Mouse (Mus musculus) ES-E14 (cell line): ENCODE results near the gene Scn2b. TPM values are rescaled to one million over a fixed set of nuclear protein-coding genes. Genes with fewer than 3 reads are reported as not detected.

ENCODE experiments used
- DNase-seq: peaks from one replicate; pipeline ENCODE4 v3.0.0-alpha.2; 2013; ENCODE audit warnings: low read depth, low spot score
- H3K27ac ChIP-seq: 2 replicates; pipeline ENCODE4 v1.5.1; 2012; ENCODE audit warnings: low read depth, mild to moderate bottlenecking, low read length, moderate library complexity, mixed read lengths; ENCODE audit not compliant: poor library complexity, insufficient read depth, severe bottlenecking
- H3K36me3 ChIP-seq: 2 replicates; pipeline ENCODE4 v1.6.1; 2012; ENCODE audit warnings: mild to moderate bottlenecking, low read length, moderate library complexity, mixed read lengths; ENCODE audit not compliant: control insufficient read depth, poor library complexity, insufficient read depth, severe bottlenecking
- H3K4me1 ChIP-seq, 2 experiments: fragments of 150-350 bp in 1 of 2; sonication (generic) in 1 of 2; 2 replicates each; pipeline ENCODE4 v1.6.1; 2012; ENCODE audit warnings: low read length in 2 of 2, mild to moderate bottlenecking in 1 of 2, mixed read lengths in 1 of 2; ENCODE audit not compliant: control insufficient read depth in 2 of 2, insufficient read depth in 2 of 2, poor library complexity in 1 of 2
- H3K4me3 ChIP-seq, 2 experiments: fragments of 150-350 bp in 1 of 2; sonication (generic) in 1 of 2; 2 replicates each; pipeline ENCODE4 v1.5.1; 2012; ENCODE audit warnings: low read length in 2 of 2, low read depth in 1 of 2, mild to moderate bottlenecking in 1 of 2, mixed read lengths in 1 of 2; ENCODE audit not compliant: insufficient read depth in 1 of 2, poor library complexity in 1 of 2, severe bottlenecking in 1 of 2
- H3K9ac ChIP-seq: 2 replicates; pipeline ENCODE4 v1.6.1; 2012; ENCODE audit warnings: low read depth, mild to moderate bottlenecking, low read length, mixed read lengths; ENCODE audit not compliant: poor library complexity, insufficient read depth, severe bottlenecking
- H3K9me3 ChIP-seq: fragments of 150-350 bp; sonication (generic); 2 replicates; pipeline ENCODE4 v1.6.1; 2012; ENCODE audit warnings: low read depth, mild to moderate bottlenecking, low read length; ENCODE audit not compliant: control insufficient read depth, insufficient read depth
- CHD2 ChIP-seq: IDR thresholded peaks from 2 replicates; pipeline ENCODE4 v1.6.1; 2014; ENCODE audit warnings: mild to moderate bottlenecking, low read depth, low read length, inconsistent platforms
- HCFC1 ChIP-seq: IDR thresholded peaks from 2 replicates; pipeline ENCODE4 v1.6.1; 2012; ENCODE audit warnings: low read length, inconsistent platforms, borderline replicate concordance; ENCODE audit not compliant: insufficient read depth
- MAFK ChIP-seq: IDR thresholded peaks from 2 replicates; pipeline ENCODE4 v1.6.1; 2014; ENCODE audit warnings: mild to moderate bottlenecking, low read depth, low read length, inconsistent platforms; ENCODE audit not compliant: insufficient read depth
- ZC3H11A ChIP-seq: IDR thresholded peaks from 2 replicates; pipeline ENCODE4 v1.6.1; 2012; ENCODE audit warnings: low read depth, mild to moderate bottlenecking, inconsistent platforms, low read length, borderline replicate concordance
- ZNF384 ChIP-seq: IDR thresholded peaks from 2 replicates; pipeline ENCODE4 v1.6.1; 2012; ENCODE audit warnings: low read depth, low read length, inconsistent platforms
- in situ Hi-C, 2 experiments: fragments of 600-800 bp; cut with MboI; formaldehyde crosslinking; loops; one replicate each; pipeline ENCODE4 v1.15.1; 2025; ENCODE audit warnings: low sequenced_read_pairs in 2 of 2, inconsistent platforms in 1 of 2; ENCODE audit not compliant: unreplicated experiment in 2 of 2
- total RNA-seq: library from RNA; depleted of rRNA; stranded (reverse); fragments of 300-350 nt; gene quantifications from 2 replicates; pipeline ENCODE4 v1.2.3, GENCODE M21; 2012; rRNA removed

Gene Scn2b
- total RNA-seq, 1 experiment, result 1.1 TPM

- H3K4me1 ChIP-seq, result peaks cover 1 to 2% of the 10 kb centered on the region in 2 experiments; a peak in 1 of 4 replicates
- H3K9ac ChIP-seq, result no peak overlapping the region
- H3K27ac ChIP-seq, result no peak overlapping the region
- DNase-seq, result no peak
- in situ Hi-C loops, result no loop called here
- H3K9me3 ChIP-seq, result no peaks in the 10 kb centered on the region
- H3K4me3 ChIP-seq, result no peak overlapping the region
- TF ChIP-seq MAFK (no peak), ZC3H11A (no peak), HCFC1 (no peak), CHD2 (no peak), ZNF384 (no peak)
- no peaks in the 10 kb centered on the region for H3K36me3 ChIP-seq
These were observed 53.6 kb downstream of the Scn2b start for GRCm38 (mm10) chr9:45171073-45171610.

- H3K27ac ChIP-seq, result no peak overlapping the region
- no peak overlapping the region for H3K4me3 ChIP-seq
- no peaks in the 10 kb centered on the region for H3K9me3 ChIP-seq
- H3K9ac ChIP-seq, result no peak overlapping the region
- H3K36me3 ChIP-seq, result no peaks in the 10 kb centered on the region
- DNase-seq, result no peak
- in situ Hi-C loops, result no loop called here
- H3K4me1 ChIP-seq, result peaks cover 1 to 2% of the 10 kb centered on the region in 2 experiments; a peak in 1 of 4 replicates
- TF ChIP-seq ZC3H11A (no peak), MAFK (no peak), HCFC1 (no peak), CHD2 (no peak), ZNF384 (no peak)
These were observed 55.9 kb downstream of the Scn2b start for GRCm38 (mm10) chr9:45173475-45173874.

GRCm38 (mm10) chr9:45179282-45179681, 61.7 kb downstream of the Scn2b start:
- in situ Hi-C loops, result no loop called here
- no peaks in the 10 kb centered on the region for H3K36me3 ChIP-seq
- no peak overlapping the region for H3K27ac ChIP-seq
- H3K4me3 ChIP-seq, result no peak overlapping the region
- TF ChIP-seq ZNF384, result no peak
- no peak for TF ChIP-seq HCFC1
- no peak for TF ChIP-seq CHD2
- no peak for TF ChIP-seq ZC3H11A
- TF ChIP-seq MAFK, result no peak
- H3K9ac ChIP-seq, result no peak overlapping the region
- no peaks in the 10 kb centered on the region for H3K4me1 ChIP-seq
- H3K9me3 ChIP-seq, result no peaks in the 10 kb centered on the region
- DNase-seq, result no peak

Other genes with a start within 250 kb of the Scn2b start
- gene Kmt2a, start 236.5 kb upstream of the Scn2b start, total RNA-seq, result 23.6 and 25.2 TPM in 2 replicates
- 664 and 732 TPM in 2 replicates for gene Atp5l, start 197.0 kb upstream of the Scn2b start, total RNA-seq
- 46.5 and 56.3 TPM in 2 replicates for gene Ube4a, start 152.2 kb upstream of the Scn2b start, total RNA-seq
- 0.27 TPM in 1 of 2 replicates, not detected in the other for gene Cd3g, start 137.4 kb upstream of the Scn2b start, total RNA-seq
- not detected in 2 replicates for gene Cd3d, start 136.0 kb upstream of the Scn2b start, total RNA-seq
- gene Cd3e, start 108.2 kb upstream of the Scn2b start, total RNA-seq, result 3.2 and 4.0 TPM in 2 replicates
- 13.3 and 18.9 TPM in 2 replicates for gene Mpzl2, start 78.0 kb upstream of the Scn2b start, total RNA-seq
- gene Mpzl3, start 62.6 kb upstream of the Scn2b start, total RNA-seq, result 5.0 and 5.2 TPM in 2 replicates
- 0.16 and 0.40 TPM in 2 replicates for gene Jaml, start 38.6 kb upstream of the Scn2b start, total RNA-seq
- 0.32 and 0.45 TPM in 2 replicates for gene Scn4b, start 20.6 kb downstream of the Scn2b start, total RNA-seq
- gene BC049352, start 64.2 kb downstream of the Scn2b start, total RNA-seq, result not detected in 2 replicates
- gene Tmprss4, start 86.3 kb downstream of the Scn2b start, total RNA-seq, result 0.32 and 0.36 TPM in 2 replicates
- gene Il10ra, start 151.4 kb downstream of the Scn2b start, total RNA-seq, result 0.13 TPM in 1 of 2 replicates, not detected in the other
- gene Tmprss13, start 201.3 kb downstream of the Scn2b start, total RNA-seq, result 0.22 and 0.90 TPM in 2 replicates